Mouse (Mus musculus) NIH3T3 (cell line): ENCODE data around the gene Nav2.

Experiments
- DNase-seq: peaks from one replicate; pipeline ENCODE4 v3.0.0-alpha.2; 2012; ENCODE audit warnings: low read depth

Nav2 gene

GRCm38 (mm10) chr7:49159646-49160555 lies 251.4 kb downstream of the Nav2 start:
- peak; percentile 55 for DNase-seq

GRCm38 (mm10) chr7:49162079-49162478 lies 253.6 kb downstream of the Nav2 start:
- peak; percentile 21 for DNase-seq

GRCm38 (mm10) chr7:49163789-49164188 lies 255.3 kb downstream of the Nav2 start:
- DNase-seq, result no peak

- DNase-seq, result no peak
Measured at GRCm38 (mm10) chr7:49164868-49165267, 256.4 kb downstream of the Nav2 start.

- DNase-seq, result no peak
Measured at GRCm38 (mm10) chr7:49172926-49173325, 264.4 kb downstream of the Nav2 start.

GRCm38 (mm10) chr7:49175784-49176409 lies 267.4 kb downstream of the Nav2 start:
- DNase-seq, result no peak

GRCm38 (mm10) chr7:49176590-49177201 lies 268.2 kb downstream of the Nav2 start:
- no peak for DNase-seq

- DNase-seq, result no peak
Measured at GRCm38 (mm10) chr7:49178217-49178616, 269.7 kb downstream of the Nav2 start.

- DNase-seq, result no peak
Measured at GRCm38 (mm10) chr7:49181010-49181409, 272.5 kb downstream of the Nav2 start.

GRCm38 (mm10) chr7:49182427-49182826 lies 273.9 kb downstream of the Nav2 start:
- no peak for DNase-seq

- DNase-seq, result no peak
Measured at GRCm38 (mm10) chr7:49183696-49184095, 275.2 kb downstream of the Nav2 start.

- DNase-seq, result no peak
Measured at GRCm38 (mm10) chr7:49185991-49186390, 277.5 kb downstream of the Nav2 start.

GRCm38 (mm10) chr7:49189364-49189763 lies 280.8 kb downstream of the Nav2 start:
- DNase-seq, result no peak

GRCm38 (mm10) chr7:49190231-49190985 lies 281.9 kb downstream of the Nav2 start:
- no peak for DNase-seq

- DNase-seq, result no peak
Measured at GRCm38 (mm10) chr7:49191081-49191678, 282.7 kb downstream of the Nav2 start.

- no peak for DNase-seq
Measured at GRCm38 (mm10) chr7:49192061-49192695, 283.7 kb downstream of the Nav2 start.

- DNase-seq, result peak; percentile 58
Measured at GRCm38 (mm10) chr7:49195711-49196147, 287.2 kb downstream of the Nav2 start.

- DNase-seq, result no peak
Measured at GRCm38 (mm10) chr7:49199366-49199765, 290.9 kb downstream of the Nav2 start.

GRCm38 (mm10) chr7:49200270-49200669 lies 291.8 kb downstream of the Nav2 start:
- no peak for DNase-seq

- no peak for DNase-seq
Measured at GRCm38 (mm10) chr7:49202971-49203370, 294.5 kb downstream of the Nav2 start.

GRCm38 (mm10) chr7:49204856-49205255 lies 296.3 kb downstream of the Nav2 start:
- DNase-seq, result no peak
